Mouse (Mus musculus): ENCODE results near the gene Uba1y. TPM values are rescaled to one million over a fixed set of nuclear protein-coding genes. Genes with fewer than 3 reads are reported as not detected.
"Not testable (repeated sequence)": the region's sequence is repeated elsewhere in the genome, so short reads cannot be mapped to it uniquely, and the experiment has no call there.

Uba1y gene
- not detected in 2 replicates for polyA plus RNA-seq (2012; ENCODE audit: insufficient read depth, insufficient read length, missing spikeins)

DNA sequence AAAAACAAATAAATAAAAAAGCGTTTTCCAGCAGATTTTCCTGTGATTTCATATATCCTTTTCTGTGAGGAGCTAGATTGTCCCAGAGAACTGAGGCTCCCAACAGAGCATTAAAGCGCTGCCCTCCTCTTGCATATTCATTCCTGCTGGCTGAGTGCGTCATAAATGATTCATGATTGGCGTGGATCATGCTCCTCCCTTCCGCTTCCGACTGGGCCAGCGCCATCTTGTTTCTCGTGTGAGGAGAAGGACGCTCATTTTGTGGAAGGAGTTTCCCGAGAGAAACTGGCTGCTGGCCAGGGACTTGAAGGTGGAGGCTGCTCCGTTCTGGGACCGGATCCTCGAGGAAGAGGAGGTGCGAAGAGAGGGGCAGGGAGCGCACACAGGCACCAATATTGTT, at the start of gene Uba1y:
Gene Uba1y (plus strand): TSS at position 254 of the 400 bp plus-strand sequence.
- Histone ChIP-seq H3K4me1 (ENCODE audit: control insufficient read depth, insufficient read depth, low read length) (no peaks in the 10 kb centered on the region), H3K4me3 (ENCODE audit: insufficient read depth, low read length) (no peak within 1 kb of the TSS), H3K27ac (ENCODE audit: insufficient read depth, low read depth, low read length) (no peak within 1 kb of the TSS)
- no peak for TF ChIP-seq POLR2A (IDR thresholded peaks at IDR 0.05; ENCODE audit: borderline replicate concordance, low read depth, low read length)
- no peak for TF ChIP-seq CTCF (IDR thresholded peaks at IDR 0.05; ENCODE audit: low read depth, low read length)

DNA sequence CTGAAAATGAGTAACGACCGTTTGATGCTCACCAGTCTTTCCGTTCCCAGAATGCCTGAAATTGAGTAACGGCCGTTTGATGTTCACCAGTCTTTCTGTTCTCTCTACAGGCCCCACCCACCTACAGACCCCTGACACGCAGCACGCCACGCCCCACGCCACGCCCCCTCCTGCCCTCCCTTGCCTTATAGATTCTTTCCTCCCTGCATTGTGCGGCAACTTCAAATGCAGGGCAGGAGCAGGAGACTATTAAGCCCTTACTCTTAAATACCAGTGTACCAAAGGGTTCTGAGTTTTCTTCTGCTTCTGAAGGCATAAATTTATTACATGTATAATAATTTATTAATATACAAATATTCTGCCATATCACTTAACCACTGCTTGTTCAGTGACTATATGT, 21.1 kb upstream of the Uba1y start, which contains the start of gene Zfy1:
Gene Zfy1 (minus strand): TSS at position 101 of the 400 bp plus-strand sequence.
- H3K4me1 ChIP-seq (ENCODE audit: control insufficient read depth, insufficient read depth, low read length); H3K4me3 ChIP-seq (ENCODE audit: insufficient read depth, low read length); H3K27ac ChIP-seq (ENCODE audit: insufficient read depth, low read depth, low read length): not testable (repeated sequence)

DNA sequence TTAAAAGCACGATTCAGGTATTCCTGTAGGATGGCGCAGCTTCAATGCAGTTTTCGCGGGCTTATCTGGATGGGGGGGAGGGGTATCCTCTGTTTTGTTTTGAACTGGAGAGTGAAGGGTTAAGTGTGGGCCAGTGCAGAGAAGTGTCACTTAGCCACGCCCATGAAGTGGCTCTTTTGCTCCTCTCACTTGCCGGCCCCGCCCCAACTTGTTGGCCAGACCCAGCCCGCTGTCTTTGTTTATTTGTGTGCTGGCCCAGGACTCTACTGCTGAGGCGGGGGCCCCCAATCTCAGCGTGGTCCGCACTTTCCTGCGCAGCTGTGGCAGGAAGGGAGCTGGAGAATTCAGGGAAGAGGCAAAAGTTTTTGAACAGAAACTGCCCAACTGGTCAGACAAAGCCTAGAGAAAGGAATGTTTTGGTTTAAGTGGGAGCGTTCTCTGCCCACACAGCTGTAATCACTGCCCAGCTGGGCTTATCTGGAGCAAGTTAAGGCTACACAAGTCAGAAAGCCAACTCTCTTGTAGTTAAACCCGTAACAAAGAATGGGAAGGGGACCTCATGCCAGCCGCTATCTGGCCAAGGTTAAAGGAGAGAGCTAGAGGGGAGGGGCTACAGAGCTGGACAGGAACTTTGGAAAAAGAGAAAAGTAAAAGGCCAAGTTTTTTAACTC, 9.3 kb upstream of the Uba1y start:
- TF ChIP-seq POLR2A (IDR thresholded peaks at IDR 0.05; ENCODE audit: borderline replicate concordance, low read depth, low read length): no peak
- TF ChIP-seq CTCF (IDR thresholded peaks at IDR 0.05; ENCODE audit: low read depth, low read length): no peak
- Histone ChIP-seq H3K4me1 (ENCODE audit: control insufficient read depth, insufficient read depth, low read length) (no peaks in the 10 kb centered on the region), H3K27ac (ENCODE audit: insufficient read depth, low read depth, low read length) (no peak overlapping the region), H3K4me3 (ENCODE audit: insufficient read depth, low read length) (peak overlapping the region; percentile 14; the same call in 1 of the 2 replicates)

DNA sequence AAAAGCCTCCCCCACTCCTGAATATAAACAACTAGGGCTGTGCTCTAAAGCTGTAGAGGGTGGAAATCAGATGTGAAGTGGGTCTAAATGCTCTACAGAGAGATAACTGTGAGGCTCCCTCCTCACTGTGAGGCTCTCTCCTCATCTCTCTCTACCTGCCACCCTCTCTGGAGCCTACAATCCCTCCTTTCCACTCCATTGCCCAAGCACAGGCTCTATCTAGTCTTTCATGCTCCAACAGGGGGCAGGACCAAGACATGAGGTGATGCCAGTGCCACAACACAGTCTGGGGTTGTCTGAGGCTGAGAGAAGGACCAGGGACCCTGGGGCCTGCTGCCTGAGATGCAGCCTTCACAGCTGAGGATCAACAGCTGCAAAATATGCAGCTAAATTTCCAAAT, 54.0 kb downstream of the Uba1y start:
- TF ChIP-seq CTCF (IDR thresholded peaks at IDR 0.05; ENCODE audit: low read depth, low read length) (no peak), POLR2A (IDR thresholded peaks at IDR 0.05; ENCODE audit: borderline replicate concordance, low read depth, low read length) (no peak)
- Histone ChIP-seq H3K4me3 (ENCODE audit: insufficient read depth, low read length) (no peak overlapping the region), H3K27ac (ENCODE audit: insufficient read depth, low read depth, low read length) (no peak overlapping the region), H3K4me1 (ENCODE audit: control insufficient read depth, insufficient read depth, low read length) (no peaks in the 10 kb centered on the region)

DNA sequence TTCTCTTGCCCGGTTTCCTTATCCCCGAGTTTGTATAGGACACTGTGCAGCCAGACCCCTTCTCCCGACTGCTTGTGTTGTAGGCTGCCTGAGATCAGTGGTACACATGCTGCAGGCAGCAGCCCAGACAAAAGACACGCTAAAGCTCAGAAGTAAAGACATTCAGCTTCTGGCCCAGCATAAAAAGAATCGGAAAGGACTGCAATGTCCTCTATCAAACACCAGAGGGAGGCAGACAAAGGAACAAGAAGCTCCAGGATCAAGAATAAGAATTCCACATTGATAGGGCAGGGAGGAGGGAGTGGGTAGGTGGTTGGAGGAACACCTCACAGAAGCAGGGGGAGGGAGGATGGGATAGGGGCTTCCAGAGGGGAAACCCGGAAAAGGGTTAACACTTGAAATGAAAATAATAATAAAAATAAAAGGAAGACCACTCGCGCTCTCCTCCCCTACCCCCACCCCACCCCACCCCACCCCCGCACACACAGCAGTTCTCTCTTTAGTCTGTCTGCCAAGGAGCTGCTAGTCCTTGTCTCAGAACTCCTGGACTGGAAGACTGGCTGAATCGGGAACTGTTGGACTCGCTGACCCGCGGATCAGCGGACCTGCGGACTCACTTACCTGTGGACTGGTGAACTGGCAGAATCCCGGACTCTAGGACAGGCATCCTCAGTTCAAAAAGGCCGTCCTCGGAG, 54.6 kb downstream of the Uba1y start:
- TF ChIP-seq CTCF (IDR thresholded peaks at IDR 0.05; ENCODE audit: low read depth, low read length) (no peak), POLR2A (IDR thresholded peaks at IDR 0.05; ENCODE audit: borderline replicate concordance, low read depth, low read length) (no peak)
- Histone ChIP-seq H3K27ac (ENCODE audit: insufficient read depth, low read depth, low read length) (no peak overlapping the region), H3K4me3 (ENCODE audit: insufficient read depth, low read length) (no peak overlapping the region), H3K4me1 (ENCODE audit: control insufficient read depth, insufficient read depth, low read length) (no peaks in the 10 kb centered on the region)

Other genes with a start within 250 kb of the Uba1y start
- gene Zfy1, start 21.2 kb upstream of the Uba1y start, polyA plus RNA-seq (2012; ENCODE audit: insufficient read depth, insufficient read length, missing spikeins): not detected in 2 replicates
- 0.27 and 0.39 TPM in 2 replicates for gene Kdm5d, start 79.1 kb downstream of the Uba1y start, polyA plus RNA-seq (2012; ENCODE audit: insufficient read depth, insufficient read length, missing spikeins)
- gene Eif2s3y, start 191.9 kb downstream of the Uba1y start, polyA plus RNA-seq (2012; ENCODE audit: insufficient read depth, insufficient read length, missing spikeins): not detected in 2 replicates

All from bone marrow macrophage, adult 2 months (primary cell).